27 mouse cellular contexts compared by ENCODE assay signal in genomic region chr4:23133386-23133785, GRCm38 (mm10).
"Had no signal": no experiment of that assay in that cellular context is flagged by ENCODE, and none has a peak within 500 bp of the region (broad histone marks: within the 10 kb centered on the region; RNA-seq: fewer than 3 reads in every experiment).

No protein-coding gene starts in this region.

- H3K36me3 ChIP-seq: heart, embryonic 13.5 days; heart, embryonic 15.5 days; hindbrain, embryonic 13.5 days; hindbrain, embryonic 15.5 days; kidney, embryonic 15.5 days; limb, embryonic 13.5 days; limb, embryonic 15.5 days; liver, embryonic 12.5 days had no signal

- H3K4me1 ChIP-seq: heart, embryonic 13.5 days; heart, embryonic 15.5 days; hindbrain, embryonic 13.5 days; hindbrain, embryonic 15.5 days; kidney, embryonic 15.5 days; limb, embryonic 13.5 days; limb, embryonic 15.5 days; liver, embryonic 12.5 days had no signal

- H3K27ac ChIP-seq: heart, adult 2 months; heart, embryonic 13.5 days; heart, embryonic 15.5 days; hindbrain, embryonic 13.5 days; hindbrain, embryonic 15.5 days; hindbrain, postnatal 0 days; kidney, embryonic 15.5 days; kidney, postnatal 0 days; limb, embryonic 13.5 days; limb, embryonic 15.5 days; liver, embryonic 12.5 days; liver, embryonic 14.5 days had no signal

- H3K9me3 ChIP-seq: heart, embryonic 13.5 days; heart, embryonic 15.5 days; hindbrain, embryonic 13.5 days; hindbrain, embryonic 15.5 days; kidney, embryonic 15.5 days; limb, embryonic 13.5 days; limb, embryonic 15.5 days; liver, embryonic 12.5 days had no signal

- H3K9ac ChIP-seq: heart, embryonic 13.5 days; heart, embryonic 15.5 days; hindbrain, embryonic 13.5 days; hindbrain, embryonic 15.5 days; kidney, embryonic 15.5 days; limb, embryonic 13.5 days; limb, embryonic 15.5 days; liver, embryonic 12.5 days; liver, embryonic 14.5 days had no signal

- ATAC-seq: hindbrain, postnatal 0 days; intestine, embryonic 16.5 days; liver, embryonic 12.5 days had no signal

- DNase-seq: gastrocnemius, postnatal 14 days; gastrocnemius, postnatal 36 days; heart, adult 11 months; heart, adult 2 months; heart, postnatal 14 days; heart, postnatal 36 days; kidney, adult 11 months; kidney, adult 2 months; kidney, adult 9 months; kidney, postnatal 14 days; kidney, postnatal 36 days; layer of hippocampus, adult 9-11 months; layer of hippocampus, postnatal 36 days; left cerebral cortex, postnatal 4 days had no signal

- H3K4me2 ChIP-seq: heart, embryonic 11.5 days; heart, embryonic 13.5 days; heart, embryonic 15.5 days; hindbrain, embryonic 13.5 days; hindbrain, embryonic 15.5 days; kidney, embryonic 15.5 days; limb, embryonic 13.5 days; limb, embryonic 15.5 days; liver, embryonic 12.5 days had no signal

- H3K4me3 ChIP-seq: heart, adult 2 months; heart, embryonic 13.5 days; heart, embryonic 15.5 days; hindbrain, embryonic 13.5 days; hindbrain, embryonic 15.5 days; kidney, embryonic 15.5 days; limb, embryonic 13.5 days; limb, embryonic 15.5 days; liver, embryonic 12.5 days had no signal

- H3K27me3 ChIP-seq: heart, embryonic 13.5 days; heart, embryonic 15.5 days; hindbrain, embryonic 13.5 days; hindbrain, embryonic 15.5 days; kidney, embryonic 15.5 days; limb, embryonic 13.5 days; limb, embryonic 15.5 days; liver, embryonic 12.5 days had no signal
